Mouse (Mus musculus): ENCODE data around the gene Ccl22. TPM values are rescaled to one million over a fixed set of nuclear protein-coding genes. Genes with fewer than 3 reads are reported as not detected.

Ccl22 gene
- total and polyA plus RNA-seq, 3 experiments: 0.14 TPM; not detected in 2

DNA sequence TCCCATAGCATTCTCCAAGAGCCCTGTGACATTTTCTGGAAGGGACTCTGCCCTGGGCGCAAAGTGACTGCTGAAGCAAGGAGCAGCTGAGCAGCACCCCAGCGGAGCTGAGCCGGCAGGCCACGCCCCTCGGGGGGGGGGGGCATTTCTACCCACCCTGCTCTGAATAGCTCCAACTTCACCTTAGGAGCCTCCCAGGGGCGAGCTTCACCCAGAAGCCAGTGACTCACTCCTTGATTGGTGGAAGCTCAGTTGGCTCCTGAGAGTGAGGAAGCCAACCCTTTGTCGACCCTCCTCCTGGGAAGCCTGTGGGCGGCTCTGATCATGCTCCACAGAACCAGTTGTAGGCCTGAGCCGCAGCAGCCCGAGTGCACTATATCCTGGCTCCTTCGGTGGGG lies 36.4 kb downstream of the Ccl22 start:
- H3K9ac ChIP-seq (ENCODE audit: low read depth, low read length): no peak overlapping the region

DNA sequence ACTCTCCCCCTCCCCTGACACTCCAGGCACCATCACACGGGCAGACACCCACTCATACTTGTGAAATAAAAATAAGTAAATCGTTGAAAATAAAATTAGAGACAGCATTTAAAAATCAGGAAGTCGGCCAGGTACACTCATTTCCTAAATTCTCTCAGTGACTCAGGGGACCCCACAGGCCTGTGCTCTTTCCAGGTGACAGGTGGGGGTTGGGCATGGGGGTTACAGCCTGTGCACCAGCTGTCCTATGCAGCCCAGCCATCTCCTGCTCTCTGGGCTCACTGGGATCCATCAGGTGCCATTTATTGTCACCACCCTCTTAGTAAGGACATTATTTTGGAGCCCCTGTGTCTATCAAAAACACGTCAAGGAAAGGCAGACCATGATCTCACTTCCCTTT lies 38.5 kb downstream of the Ccl22 start:
- intact Hi-C loops (cut with DNase I): loop anchor here (2.0 kb wide), 1 partner anchor 77 kb away; no protein-coding TSS in a partner anchor
- no peak overlapping the region; the same call in 1 of the 2 replicates for H3K27ac ChIP-seq

More for the DNA sequence above, 36.4 kb downstream of the Ccl22 start:
- WGBS: 16% methylated on average over 11 of the region's 11 CpGs
- intact Hi-C loops (cut with DNase I): no loop called here
- H3K4me1 ChIP-seq (ENCODE audit: control insufficient read depth, insufficient read depth, low read length): peaks cover 24% of the 10 kb centered on the region
- TF ChIP-seq POLR2A (IDR thresholded peaks at IDR 0.05; ENCODE audit: insufficient read depth, low read depth, low read length) (no peak), EP300 (IDR thresholded peaks at IDR 0.05; ENCODE audit: insufficient read depth, low read depth, low read length) (0 out of 2 replicates have a peak, but pooled peaks have one; percentile 7)
- no peak overlapping the region for H3K4me3 ChIP-seq
- no peaks in the 10 kb centered on the region for H3K27me3 ChIP-seq (ENCODE audit: control insufficient read depth, insufficient read depth, low read length)
- DNase-seq: peak in 1 of 2 experiments; percentile 30
- H3K79me2 ChIP-seq (replicated peaks; ENCODE audit: control insufficient read depth, insufficient read depth, low read length): no peaks in the 10 kb centered on the region
- H3K27ac ChIP-seq: no peak overlapping the region
- H3K36me3 ChIP-seq (ENCODE audit: control insufficient read depth, insufficient read depth, low read length): no peaks in the 10 kb centered on the region

DNA sequence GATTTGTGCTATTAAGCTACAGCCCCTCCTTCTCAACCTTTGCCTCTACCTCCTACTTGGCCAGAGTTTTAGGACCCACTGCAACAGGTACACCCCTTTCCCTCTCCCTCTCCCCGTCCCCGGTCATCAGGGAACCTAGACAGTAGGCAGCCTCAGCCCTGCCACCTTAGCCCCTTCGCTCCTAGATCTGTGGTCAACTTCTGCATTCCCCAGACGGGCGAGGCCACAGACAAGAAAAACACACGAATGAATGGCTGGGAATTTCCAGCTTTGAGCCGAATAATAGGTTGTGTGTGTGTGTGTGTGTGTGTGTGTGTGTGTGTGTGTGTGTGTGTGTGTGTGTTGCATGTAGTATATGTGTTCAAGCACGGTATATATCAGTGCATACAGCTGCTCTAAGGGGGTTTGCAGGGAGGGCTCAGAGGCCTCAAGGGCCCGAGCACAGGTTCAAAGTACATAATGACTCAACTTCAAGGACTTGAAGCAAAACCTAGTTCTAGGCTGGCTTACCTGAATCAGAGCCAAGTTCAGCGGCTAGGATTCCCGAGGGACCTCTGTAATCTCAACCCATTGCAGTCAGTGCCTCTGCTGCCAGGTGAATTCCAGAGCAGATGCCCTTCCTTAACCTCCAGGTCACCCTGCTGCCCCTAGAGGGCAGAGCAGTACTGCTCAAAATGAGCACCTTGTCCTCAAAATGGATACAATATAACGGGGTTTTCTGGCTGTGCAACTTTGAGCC lies 40.0 kb downstream of the Ccl22 start:
- WGBS: 33% methylated on average over 12 of the region's 12 CpGs
- DNase-seq: peak; percentile 61 to 69

More for the DNA sequence above, 38.5 kb downstream of the Ccl22 start:
- Histone ChIP-seq H3K27me3 (ENCODE audit: control insufficient read depth, insufficient read depth, low read length) (no peaks in the 10 kb centered on the region), H3K9ac (ENCODE audit: low read depth, low read length) (no peak overlapping the region), H3K36me3 (ENCODE audit: control insufficient read depth, insufficient read depth, low read length) (no peaks in the 10 kb centered on the region), H3K79me2 (replicated peaks; ENCODE audit: control insufficient read depth, insufficient read depth, low read length) (no peaks in the 10 kb centered on the region), H3K4me1 (ENCODE audit: control insufficient read depth, insufficient read depth, low read length) (peaks cover 20% of the 10 kb centered on the region), H3K4me3 (no peak overlapping the region)
- no peak for DNase-seq
- 48% methylated on average over 4 of the region's 4 CpGs for WGBS
- TF ChIP-seq POLR2A (IDR thresholded peaks at IDR 0.05; ENCODE audit: insufficient read depth, low read depth, low read length) (no peak), EP300 (IDR thresholded peaks at IDR 0.05; ENCODE audit: insufficient read depth, low read depth, low read length) (no peak), CTCF (IDR thresholded peaks at IDR 0.05) (no peak)

DNA sequence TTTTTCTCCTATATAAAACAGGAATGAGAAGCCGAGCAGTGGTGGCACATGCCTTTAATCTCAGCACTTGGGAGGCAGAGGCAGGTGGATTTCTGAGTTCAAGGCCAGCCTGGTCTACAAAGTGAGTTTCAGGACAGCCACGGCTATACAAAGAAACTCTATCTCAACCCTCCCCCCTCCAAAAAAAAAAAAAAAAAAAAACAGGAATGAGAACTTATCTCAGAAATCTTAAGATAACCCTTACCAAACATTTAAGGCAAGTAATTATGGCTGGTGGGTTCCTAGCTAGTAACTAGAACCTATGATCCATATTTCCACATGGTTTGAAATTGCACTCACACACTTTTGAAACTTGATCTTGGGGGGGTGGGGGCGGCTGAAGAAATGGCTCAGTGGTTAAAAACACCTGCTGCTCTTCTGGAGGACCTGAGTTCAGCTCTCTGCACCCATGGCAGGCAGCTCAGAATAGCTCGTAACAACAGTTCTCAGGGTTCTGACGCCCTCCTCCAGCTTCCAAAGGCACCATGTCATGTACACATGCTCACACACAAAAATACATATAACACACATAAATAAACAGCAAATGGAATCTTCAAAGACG lies 40.7 kb downstream of the Ccl22 start:
- DNase-seq: no peak
- 82% methylated on average over 6 of the region's 6 CpGs for WGBS
- Histone ChIP-seq H3K27me3 (ENCODE audit: control insufficient read depth, insufficient read depth, low read length) (no peaks in the 10 kb centered on the region), H3K4me3 (no peak overlapping the region), H3K27ac (no peak overlapping the region), H3K36me3 (ENCODE audit: control insufficient read depth, insufficient read depth, low read length) (no peaks in the 10 kb centered on the region), H3K9ac (ENCODE audit: low read depth, low read length) (no peak overlapping the region), H3K79me2 (replicated peaks; ENCODE audit: control insufficient read depth, insufficient read depth, low read length) (no peaks in the 10 kb centered on the region), H3K4me1 (ENCODE audit: control insufficient read depth, insufficient read depth, low read length) (peaks cover 18% of the 10 kb centered on the region)
- TF ChIP-seq EP300 (IDR thresholded peaks at IDR 0.05; ENCODE audit: insufficient read depth, low read depth, low read length) (no peak), CTCF (IDR thresholded peaks at IDR 0.05) (no peak), POLR2A (IDR thresholded peaks at IDR 0.05; ENCODE audit: insufficient read depth, low read depth, low read length) (no peak)
- intact Hi-C loops (cut with DNase I): loop anchor here (2.0 kb wide), 1 partner anchor 79 kb away; no protein-coding TSS in a partner anchor

More for the DNA sequence above, 40.0 kb downstream of the Ccl22 start:
- H3K4me1 ChIP-seq (ENCODE audit: control insufficient read depth, insufficient read depth, low read length): peaks cover 18% of the 10 kb centered on the region
- no peak overlapping the region for H3K4me3 ChIP-seq
- no peaks in the 10 kb centered on the region for H3K27me3 ChIP-seq (ENCODE audit: control insufficient read depth, insufficient read depth, low read length)
- TF ChIP-seq EP300 (IDR thresholded peaks at IDR 0.05; ENCODE audit: insufficient read depth, low read depth, low read length) (0 out of 2 replicates have a peak, but pooled peaks have one; percentile 51), POLR2A (IDR thresholded peaks at IDR 0.05; ENCODE audit: insufficient read depth, low read depth, low read length) (no peak), CTCF (IDR thresholded peaks at IDR 0.05) (peak; percentile 77)
- no peaks in the 10 kb centered on the region for H3K36me3 ChIP-seq (ENCODE audit: control insufficient read depth, insufficient read depth, low read length)
- intact Hi-C loops (cut with DNase I): loop anchor here (2.0 kb wide), 1 partner anchor 79 kb away; no protein-coding TSS in a partner anchor
- no peaks in the 10 kb centered on the region for H3K79me2 ChIP-seq (replicated peaks; ENCODE audit: control insufficient read depth, insufficient read depth, low read length)
- peak overlapping the region; percentile 13 for H3K27ac ChIP-seq
- H3K9ac ChIP-seq (ENCODE audit: low read depth, low read length): no peak overlapping the region

DNA sequence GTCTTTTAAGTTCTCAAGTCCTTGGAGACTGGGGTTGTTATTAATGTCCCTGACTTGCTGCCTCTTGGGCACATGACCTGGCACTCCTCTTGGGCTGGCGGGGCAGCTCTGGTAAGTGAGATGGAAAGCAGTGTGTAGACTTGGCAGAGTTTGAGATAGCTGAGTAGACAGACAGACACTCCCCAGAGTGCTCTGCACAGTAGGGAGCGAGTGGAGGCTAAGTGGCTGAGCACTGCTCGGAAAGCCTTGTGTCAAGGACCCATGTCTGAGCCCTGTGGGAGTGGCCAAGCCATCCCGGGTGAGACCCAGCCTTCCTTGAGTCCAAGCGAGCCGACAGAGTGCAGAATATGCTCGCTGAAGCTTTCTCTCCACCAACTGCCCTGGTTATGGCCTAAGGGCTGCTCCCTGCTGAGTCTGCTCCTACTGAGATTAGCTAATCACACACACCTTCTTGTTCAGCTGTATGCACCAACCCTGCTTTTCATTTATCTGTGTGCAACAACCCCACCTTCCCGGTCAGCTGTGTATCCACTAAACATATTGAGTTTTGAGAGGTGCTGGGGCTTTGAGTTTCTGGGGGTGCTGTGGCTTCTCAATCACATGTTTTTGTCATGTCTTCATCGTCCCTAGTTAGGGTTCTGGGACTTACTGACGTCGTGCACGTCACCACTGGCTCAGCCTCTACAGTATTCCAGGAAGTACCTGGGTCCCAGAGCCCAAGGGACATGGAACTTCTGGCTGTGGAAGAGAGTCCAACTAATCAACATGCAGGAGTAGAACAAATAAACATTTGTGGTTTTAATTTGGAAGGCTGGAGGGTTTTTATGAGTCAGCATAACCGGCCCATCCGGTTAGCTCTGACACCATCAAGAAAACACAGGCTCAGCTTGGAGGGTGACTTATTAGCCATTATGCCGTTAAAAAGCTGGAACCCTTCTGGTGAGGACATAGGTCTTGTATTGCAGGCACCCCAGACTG lies 42.4 kb downstream of the Ccl22 start:
- TF ChIP-seq CTCF (IDR thresholded peaks at IDR 0.05) (no peak), POLR2A (IDR thresholded peaks at IDR 0.05; ENCODE audit: insufficient read depth, low read depth, low read length) (no peak), EP300 (IDR thresholded peaks at IDR 0.05; ENCODE audit: insufficient read depth, low read depth, low read length) (no peak)
- H3K4me3 ChIP-seq: no peak overlapping the region
- H3K79me2 ChIP-seq (replicated peaks; ENCODE audit: control insufficient read depth, insufficient read depth, low read length): no peaks in the 10 kb centered on the region
- no peaks in the 10 kb centered on the region for H3K36me3 ChIP-seq (ENCODE audit: control insufficient read depth, insufficient read depth, low read length)
- no peaks in the 10 kb centered on the region for H3K27me3 ChIP-seq (ENCODE audit: control insufficient read depth, insufficient read depth, low read length)
- intact Hi-C loops (cut with DNase I): no loop called here
- DNase-seq: peak in 1 of 2 experiments; percentile 53
- H3K9ac ChIP-seq (ENCODE audit: low read depth, low read length): no peak overlapping the region
- 54% methylated on average over 15 of the region's 15 CpGs for WGBS
- H3K27ac ChIP-seq: 0 out of 2 replicates have a peak overlapping the region, but pooled peaks have one; percentile 0
- H3K4me1 ChIP-seq (ENCODE audit: control insufficient read depth, insufficient read depth, low read length): peaks cover 18% of the 10 kb centered on the region
